Mouse (Mus musculus) midbrain, embryonic 15.5 days (tissue): ENCODE measurements around the gene Adamts9. TPM values are rescaled to one million over a fixed set of nuclear protein-coding genes. Genes with fewer than 3 reads are reported as not detected.

ENCODE experiments used
- ATAC-seq: fragments of 200-750 bp; cut with Nextera tagmentation; replicated peaks from 2 replicates; pipeline ENCODE4 v1.8.0; 2017; ENCODE audit warnings: moderate TSS enrichment
- H3K27ac ChIP-seq: fragments of 300-500 bp; sonication (generic); 2 replicates; pipeline ENCODE4 v1.5.1; 2015; ENCODE audit warnings: mild to moderate bottlenecking, inconsistent platforms
- H3K27me3 ChIP-seq: fragments of 300-500 bp; sonication (generic); replicated peaks from 2 replicates; pipeline ENCODE4 v1.6.1; 2015; ENCODE audit warnings: inconsistent platforms
- H3K36me3 ChIP-seq: fragments of 300-500 bp; sonication (generic); replicated peaks from 2 replicates; pipeline ENCODE4 v1.6.1; 2015; ENCODE audit warnings: inconsistent platforms
- H3K4me1 ChIP-seq: fragments of 300-500 bp; sonication (generic); 2 replicates; pipeline ENCODE4 v1.6.1; 2015; ENCODE audit warnings: inconsistent platforms
- H3K4me2 ChIP-seq: fragments of 300-500 bp; sonication (generic); 2 replicates; pipeline ENCODE4 v1.6.1; 2015; ENCODE audit warnings: inconsistent platforms, mild to moderate bottlenecking, moderate library complexity
- H3K4me3 ChIP-seq: fragments of 300-500 bp; sonication (generic); 2 replicates; pipeline ENCODE4 v1.5.1; 2015; ENCODE audit warnings: mild to moderate bottlenecking, inconsistent platforms
- H3K9ac ChIP-seq: fragments of 300-500 bp; sonication (generic); 2 replicates; pipeline ENCODE4 v1.6.1; 2015; ENCODE audit warnings: mild to moderate bottlenecking, inconsistent platforms
- H3K9me3 ChIP-seq: fragments of 300-500 bp; sonication (generic); 2 replicates; pipeline ENCODE4 v1.6.1; 2016; ENCODE audit warnings: inconsistent platforms
- WGBS: fragments of 180-500 bp; shearing (Covaris S2); methylation state at CpG from one replicate; pipeline ENCODE4 v1.1.7; 2015; ENCODE audit warnings: mixed read lengths; 5-methylcytosine and 5-hydroxymethylcytosine counted together
- polyA plus RNA-seq: library from polyadenylated mRNA; unstranded; fragments of >200 nt; fragmentation: Nextera tagmentation; extraction: Ambion mirVana; gene quantifications from 2 replicates; pipeline ENCODE4 v1.2.1, GENCODE M21; 2015

Adamts9 gene
- polyA plus RNA-seq: 1.3 and 1.6 TPM in 2 replicates

DNA sequence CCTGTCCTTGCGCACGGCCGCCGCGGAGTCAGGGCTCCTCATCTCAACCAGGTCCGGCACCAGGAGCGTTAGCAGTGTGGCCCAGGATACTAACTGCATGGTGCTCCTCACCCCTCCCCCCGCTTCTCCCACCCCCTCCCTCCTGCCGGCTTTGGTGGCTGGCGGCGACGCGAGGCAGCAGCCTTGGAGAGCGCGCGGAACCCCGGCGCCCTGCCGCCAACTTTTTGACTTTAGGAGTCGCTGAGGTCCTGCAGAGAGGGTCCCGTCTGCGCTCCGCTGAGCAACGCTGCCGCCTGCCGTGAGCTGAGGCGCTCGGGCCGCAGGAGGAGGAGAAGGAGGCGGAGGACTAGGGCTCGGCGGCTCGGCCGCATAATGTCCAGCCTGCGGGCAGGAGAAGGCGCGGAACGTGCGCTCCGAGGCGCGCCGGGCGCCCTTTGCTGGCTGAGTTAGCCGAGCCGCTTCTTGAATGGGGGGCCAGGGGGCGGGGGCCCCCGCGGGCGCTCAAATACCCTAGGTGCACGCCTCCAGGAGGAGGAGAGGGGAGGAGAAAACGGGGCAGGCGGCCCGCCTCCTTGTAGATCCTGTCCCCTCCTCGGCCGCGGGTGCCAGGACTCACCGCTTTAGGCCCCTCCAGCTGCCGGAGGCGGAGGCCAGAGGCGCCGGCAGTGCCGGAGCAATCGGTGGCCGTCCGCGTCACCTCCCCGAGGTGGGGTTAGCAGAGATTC lies at the start of gene Adamts9:
Gene Adamts9, minus strand, starts transcription at position 436 of the 725 bp plus-strand sequence.
- H3K9me3 ChIP-seq: no peaks in the 10 kb centered on the region
- H3K9ac ChIP-seq: peak within 1 kb of the TSS; percentile 41
- H3K4me3 ChIP-seq: peak within 1 kb of the TSS; percentile 54
- H3K27me3 ChIP-seq: peaks cover 65% of the 10 kb centered on the region
- H3K4me1 ChIP-seq: peaks cover 40% of the 10 kb centered on the region
- no peaks in the 10 kb centered on the region for H3K36me3 ChIP-seq
- peak within 1 kb of the TSS; percentile 99 for H3K4me2 ChIP-seq
- peak; percentile 61 for ATAC-seq
- H3K27ac ChIP-seq: no peak within 1 kb of the TSS
- WGBS: under 1% methylated on average over 65 of the region's 68 CpGs

DNA sequence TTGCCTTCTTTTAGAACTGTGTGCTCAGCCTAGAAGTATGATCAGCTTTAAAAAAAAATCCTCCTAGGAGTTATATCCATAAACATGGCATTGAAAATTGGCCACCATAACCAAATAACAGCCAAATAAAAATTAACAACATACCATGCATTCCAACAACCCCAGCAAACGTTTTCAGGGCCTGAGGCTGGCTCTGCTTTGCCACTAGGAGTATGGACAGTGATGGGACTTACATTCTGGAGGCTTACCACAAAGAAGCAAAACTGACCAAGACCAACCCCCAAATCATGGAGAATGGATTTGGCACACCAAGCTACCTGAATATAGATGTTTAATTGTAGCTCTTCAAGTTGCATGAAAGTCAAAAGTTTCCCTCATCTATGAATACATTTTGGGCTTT lies 48.3 kb upstream of the Adamts9 start:
- no peaks in the 10 kb centered on the region for H3K4me1 ChIP-seq
- no peak for ATAC-seq
- H3K4me3 ChIP-seq: no peak overlapping the region
- no peak overlapping the region for H3K27ac ChIP-seq
- no peak overlapping the region for H3K9ac ChIP-seq
- H3K9me3 ChIP-seq: no peaks in the 10 kb centered on the region
- H3K36me3 ChIP-seq: no peaks in the 10 kb centered on the region
- H3K27me3 ChIP-seq: no peaks in the 10 kb centered on the region
- WGBS: 35% methylated on average over 1 of the region's 1 CpGs
- H3K4me2 ChIP-seq: no peak overlapping the region

DNA sequence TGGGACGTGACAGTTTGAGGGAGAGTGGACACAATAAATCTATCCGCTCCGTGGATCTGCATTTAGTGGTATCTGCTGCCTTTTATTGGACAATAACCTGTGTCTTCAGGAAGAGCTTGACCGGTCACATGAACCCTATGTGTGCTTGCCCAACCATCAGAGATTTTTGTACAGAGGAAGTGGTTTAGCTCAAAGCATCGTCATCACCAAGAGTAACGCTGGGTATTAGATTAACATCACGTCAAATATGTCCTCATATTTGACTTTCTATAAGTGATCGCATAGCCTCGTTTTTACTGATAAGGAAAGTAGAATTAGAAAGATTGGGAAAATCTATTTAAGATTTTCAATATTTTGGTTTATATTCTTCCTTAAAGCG lies 45.3 kb upstream of the Adamts9 start:
- Histone ChIP-seq H3K9me3 (no peaks in the 10 kb centered on the region), H3K27me3 (no peaks in the 10 kb centered on the region), H3K4me3 (no peak overlapping the region), H3K4me1 (no peaks in the 10 kb centered on the region), H3K36me3 (no peaks in the 10 kb centered on the region), H3K4me2 (no peak overlapping the region), H3K9ac (no peak overlapping the region), H3K27ac (no peak overlapping the region)
- ATAC-seq: no peak
- WGBS: 90% methylated on average over 10 of the region's 10 CpGs

DNA sequence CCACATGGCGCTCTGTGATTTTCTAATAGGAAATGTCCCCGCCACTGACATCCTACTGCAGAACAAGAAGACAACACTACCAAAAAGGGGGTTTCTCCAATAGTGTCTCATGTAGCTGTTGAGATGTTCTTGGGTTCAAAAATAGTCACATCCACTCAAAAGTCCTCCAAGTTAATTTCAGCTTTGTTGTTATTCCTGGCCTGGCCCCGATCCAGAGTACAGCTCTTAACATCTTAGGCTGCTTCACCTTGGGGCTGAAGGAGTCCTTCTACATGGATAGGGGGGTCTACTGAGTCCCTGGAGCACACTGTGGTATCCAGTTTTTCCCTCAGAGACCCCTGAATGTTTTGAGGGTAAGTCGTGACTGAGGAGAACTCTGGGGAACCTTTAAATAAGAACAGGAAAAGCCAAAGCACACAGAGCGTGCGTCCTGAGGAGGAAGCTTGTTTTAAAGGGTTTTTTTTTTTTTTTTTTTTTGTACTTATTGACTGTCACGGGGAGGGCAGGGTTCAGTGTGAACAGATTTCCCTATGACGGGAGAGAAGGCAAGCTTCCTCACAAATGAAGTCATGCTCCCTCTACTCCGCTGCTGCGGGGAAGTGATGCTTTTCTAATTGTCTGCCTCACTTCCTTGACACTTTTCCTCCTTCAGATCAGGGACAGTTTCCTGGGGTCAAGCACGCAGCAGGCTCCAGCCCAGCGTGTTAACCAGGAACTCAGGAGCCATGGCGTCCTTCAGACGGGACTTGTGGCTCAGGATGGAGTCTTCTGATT lies 44.7 kb upstream of the Adamts9 start:
- Histone ChIP-seq H3K27me3 (no peaks in the 10 kb centered on the region), H3K9ac (no peak overlapping the region), H3K36me3 (no peaks in the 10 kb centered on the region), H3K4me1 (no peaks in the 10 kb centered on the region), H3K9me3 (no peaks in the 10 kb centered on the region), H3K27ac (no peak overlapping the region), H3K4me2 (no peak overlapping the region), H3K4me3 (no peak overlapping the region)
- WGBS: 84% methylated on average over 14 of the region's 14 CpGs
- no peak for ATAC-seq

DNA sequence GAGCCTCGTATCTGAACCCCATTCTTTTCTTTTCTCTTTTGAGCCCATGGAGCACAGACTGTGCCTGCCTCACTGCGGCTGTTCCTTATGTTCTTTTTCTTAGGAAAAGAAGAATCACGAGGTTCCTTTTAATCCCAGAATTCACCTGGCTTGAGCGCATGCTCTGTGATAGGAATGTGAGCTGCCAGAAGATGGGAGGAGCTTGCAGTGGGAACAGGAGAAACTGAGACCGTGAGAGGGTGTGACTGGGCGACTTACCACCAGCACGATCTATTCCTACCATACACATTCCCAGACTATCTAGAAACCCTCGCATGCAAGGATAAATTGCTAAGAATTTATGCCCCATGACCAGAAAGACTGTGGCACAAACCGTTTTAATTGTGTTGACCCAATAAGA lies 44.1 kb upstream of the Adamts9 start:
- Histone ChIP-seq H3K27ac (no peak overlapping the region), H3K27me3 (no peaks in the 10 kb centered on the region), H3K9me3 (no peaks in the 10 kb centered on the region), H3K36me3 (no peaks in the 10 kb centered on the region), H3K4me2 (no peak overlapping the region), H3K4me1 (no peaks in the 10 kb centered on the region), H3K4me3 (no peak overlapping the region), H3K9ac (no peak overlapping the region)
- no peak for ATAC-seq
- WGBS: 89% methylated on average over 9 of the region's 9 CpGs

DNA sequence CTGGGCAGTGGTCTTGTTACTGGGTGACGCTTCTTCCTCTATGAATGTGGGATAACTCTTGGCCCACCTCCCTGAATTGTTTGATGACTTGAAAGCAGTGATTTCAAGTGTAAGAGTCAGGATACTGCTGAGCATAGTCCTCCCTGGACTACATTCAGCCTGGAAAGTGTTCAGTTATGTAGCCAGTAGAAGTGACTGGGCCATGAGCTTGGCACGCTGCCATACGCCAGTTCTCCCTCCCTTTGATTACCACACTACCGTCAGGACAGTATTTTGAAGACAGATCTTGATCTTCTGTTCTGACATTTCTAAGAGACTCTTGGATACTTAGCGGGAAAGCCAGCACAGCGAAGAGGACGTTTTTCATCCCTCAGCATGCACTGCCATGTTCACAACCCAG lies 40.1 kb upstream of the Adamts9 start:
- Histone ChIP-seq H3K4me1 (no peaks in the 10 kb centered on the region), H3K36me3 (no peaks in the 10 kb centered on the region), H3K27ac (no peak overlapping the region), H3K27me3 (no peaks in the 10 kb centered on the region), H3K4me3 (no peak overlapping the region), H3K9ac (no peak overlapping the region), H3K4me2 (no peak overlapping the region), H3K9me3 (no peaks in the 10 kb centered on the region)
- 70% methylated on average over 7 of the region's 7 CpGs for WGBS
- no peak for ATAC-seq

DNA sequence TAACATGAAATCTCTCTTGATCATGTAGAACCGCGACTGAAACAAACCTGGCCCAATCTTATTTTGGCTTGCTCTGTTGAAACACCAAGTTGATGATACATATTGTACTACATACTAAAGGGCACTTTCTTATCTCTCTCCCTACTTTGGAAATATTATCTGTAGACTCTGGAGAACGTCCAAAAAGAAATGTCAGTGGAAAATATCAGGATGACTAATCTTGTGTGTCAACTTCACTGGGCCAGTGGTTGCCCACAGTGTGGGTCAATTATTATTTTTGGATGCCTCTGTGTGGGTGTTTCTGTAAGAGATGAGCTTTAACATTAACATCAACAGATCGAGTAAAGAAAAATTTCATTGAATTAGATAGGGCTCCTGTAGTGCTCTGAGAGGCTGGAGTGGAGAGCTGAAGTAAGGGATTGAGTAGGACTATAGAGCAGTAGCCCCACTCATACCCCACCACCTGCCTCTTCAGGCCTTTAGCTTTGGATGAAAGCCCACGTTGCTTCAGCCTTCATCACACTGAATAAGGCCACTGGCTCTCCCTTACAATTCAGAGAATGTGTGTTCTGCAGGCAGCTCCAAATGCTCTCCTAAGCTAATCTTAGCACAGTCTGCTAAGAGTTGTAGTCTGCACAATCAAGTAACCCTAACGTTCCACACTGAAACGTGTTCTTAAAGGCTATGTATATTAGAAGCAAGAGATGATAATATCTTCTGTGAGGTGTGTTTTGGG lies 38.3 kb upstream of the Adamts9 start:
- Histone ChIP-seq H3K4me3 (no peak overlapping the region), H3K27ac (no peak overlapping the region), H3K9ac (no peak overlapping the region), H3K4me2 (no peak overlapping the region), H3K27me3 (no peaks in the 10 kb centered on the region), H3K9me3 (no peaks in the 10 kb centered on the region), H3K4me1 (no peaks in the 10 kb centered on the region), H3K36me3 (no peaks in the 10 kb centered on the region)
- WGBS: 85% methylated on average over 7 of the region's 7 CpGs
- ATAC-seq: no peak

DNA sequence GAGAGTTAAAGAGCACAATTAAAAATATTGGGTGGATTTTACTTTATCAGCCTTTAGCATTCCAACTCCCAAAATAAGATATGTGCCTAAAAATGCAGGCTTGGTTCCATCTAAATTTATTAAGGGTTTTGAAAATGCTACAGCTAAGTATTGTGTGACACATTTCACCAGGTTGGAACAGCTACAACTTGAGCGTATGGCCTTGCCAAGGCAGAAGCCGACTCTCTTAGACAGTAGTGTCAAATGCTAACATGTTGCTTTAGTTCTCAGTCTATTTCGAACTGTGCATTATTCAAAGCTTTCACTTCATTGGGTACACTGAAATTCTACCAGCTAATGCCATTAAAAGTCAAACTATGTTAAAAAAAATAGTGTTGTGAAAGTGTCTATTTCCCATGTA lies 30.0 kb upstream of the Adamts9 start:
- no peaks in the 10 kb centered on the region for H3K4me1 ChIP-seq
- WGBS: 89% methylated on average over 3 of the region's 3 CpGs
- no peak overlapping the region for H3K27ac ChIP-seq
- no peak for ATAC-seq
- no peak overlapping the region for H3K9ac ChIP-seq
- no peaks in the 10 kb centered on the region for H3K9me3 ChIP-seq
- H3K4me3 ChIP-seq: no peak overlapping the region
- H3K36me3 ChIP-seq: no peaks in the 10 kb centered on the region
- H3K4me2 ChIP-seq: no peak overlapping the region
- no peaks in the 10 kb centered on the region for H3K27me3 ChIP-seq

DNA sequence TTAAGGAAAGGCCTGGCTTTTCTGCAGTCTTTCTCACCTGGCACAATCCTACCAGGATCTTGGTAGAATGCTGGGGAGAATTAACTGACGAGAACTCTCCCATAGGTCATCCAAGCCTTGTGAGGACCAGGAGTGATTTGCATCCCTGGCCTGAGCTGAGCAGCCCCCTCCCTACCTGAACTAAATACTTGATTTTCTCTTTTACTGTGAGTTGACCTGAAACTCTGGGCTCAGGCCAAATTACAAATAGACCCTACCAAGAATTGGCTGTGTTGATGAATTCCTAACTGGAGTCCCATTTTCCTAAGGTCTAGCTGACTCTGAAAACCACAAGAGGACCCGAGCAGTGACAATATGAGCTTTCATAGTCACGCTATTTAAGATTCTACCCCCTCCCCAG lies 25.4 kb upstream of the Adamts9 start:
- no peaks in the 10 kb centered on the region for H3K4me1 ChIP-seq
- H3K9me3 ChIP-seq: 0 out of 2 replicates have a peak, but pooled peaks cover 3% of the 10 kb centered on the region
- H3K4me2 ChIP-seq: no peak overlapping the region
- ATAC-seq: no peak
- H3K36me3 ChIP-seq: no peaks in the 10 kb centered on the region
- H3K27ac ChIP-seq: no peak overlapping the region
- WGBS: 61% methylated on average over 3 of the region's 3 CpGs
- H3K4me3 ChIP-seq: no peak overlapping the region
- H3K9ac ChIP-seq: no peak overlapping the region
- no peaks in the 10 kb centered on the region for H3K27me3 ChIP-seq

DNA sequence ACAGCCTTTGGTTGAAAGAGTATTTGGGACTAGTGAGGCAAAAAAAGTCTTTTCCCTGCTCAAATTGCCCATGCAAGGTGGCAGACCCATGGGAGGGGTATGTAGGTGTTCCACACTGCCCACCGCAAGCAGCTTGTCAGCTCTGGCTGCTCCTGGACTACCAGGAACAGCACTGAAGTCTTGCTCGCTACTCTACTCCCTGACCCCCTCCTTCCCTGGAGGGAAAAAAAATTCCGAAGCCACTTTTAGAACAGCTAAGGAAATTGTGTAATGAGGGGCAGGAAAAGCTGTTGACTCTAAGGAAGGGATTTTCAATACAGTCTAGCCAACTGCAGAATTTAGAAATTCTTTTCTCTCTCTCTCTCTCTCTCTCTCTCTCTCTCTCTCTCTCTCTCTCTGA lies 24.9 kb upstream of the Adamts9 start:
- no peaks in the 10 kb centered on the region for H3K27me3 ChIP-seq
- no peak overlapping the region for H3K4me3 ChIP-seq
- no peak overlapping the region for H3K27ac ChIP-seq
- H3K9me3 ChIP-seq: 0 out of 2 replicates have a peak, but pooled peaks cover 3% of the 10 kb centered on the region
- 86% methylated on average over 3 of the region's 3 CpGs for WGBS
- ATAC-seq: no peak
- H3K4me1 ChIP-seq: no peaks in the 10 kb centered on the region
- H3K36me3 ChIP-seq: no peaks in the 10 kb centered on the region
- no peak overlapping the region for H3K4me2 ChIP-seq
- no peak overlapping the region for H3K9ac ChIP-seq

DNA sequence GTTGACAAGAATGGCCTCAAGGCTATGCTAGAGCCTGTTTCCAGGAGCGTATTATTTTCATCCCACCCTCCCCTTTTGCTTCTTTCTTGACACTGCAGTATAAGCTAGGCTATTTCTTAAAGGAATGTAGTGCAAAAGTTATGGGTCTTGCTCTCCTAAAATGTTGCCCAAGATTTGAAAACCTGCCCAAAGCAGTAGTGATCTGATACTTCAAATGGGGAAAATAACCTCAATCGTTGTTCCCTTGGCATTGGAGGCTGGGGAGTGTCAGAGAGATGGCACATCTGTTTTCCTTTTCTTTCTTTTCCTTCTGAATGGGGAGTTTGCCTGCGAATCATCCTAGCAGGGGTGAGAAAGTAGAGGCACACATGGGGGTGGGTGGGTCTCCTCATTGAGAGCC lies 19.7 kb upstream of the Adamts9 start:
- ATAC-seq: no peak
- no peak overlapping the region for H3K9ac ChIP-seq
- H3K27me3 ChIP-seq: no peaks in the 10 kb centered on the region
- H3K27ac ChIP-seq: no peak overlapping the region
- 76% methylated on average over 3 of the region's 3 CpGs for WGBS
- H3K4me3 ChIP-seq: no peak overlapping the region
- H3K9me3 ChIP-seq: 0 out of 2 replicates have a peak, but pooled peaks cover 3% of the 10 kb centered on the region
- H3K4me1 ChIP-seq: no peaks in the 10 kb centered on the region
- no peaks in the 10 kb centered on the region for H3K36me3 ChIP-seq
- H3K4me2 ChIP-seq: no peak overlapping the region

DNA sequence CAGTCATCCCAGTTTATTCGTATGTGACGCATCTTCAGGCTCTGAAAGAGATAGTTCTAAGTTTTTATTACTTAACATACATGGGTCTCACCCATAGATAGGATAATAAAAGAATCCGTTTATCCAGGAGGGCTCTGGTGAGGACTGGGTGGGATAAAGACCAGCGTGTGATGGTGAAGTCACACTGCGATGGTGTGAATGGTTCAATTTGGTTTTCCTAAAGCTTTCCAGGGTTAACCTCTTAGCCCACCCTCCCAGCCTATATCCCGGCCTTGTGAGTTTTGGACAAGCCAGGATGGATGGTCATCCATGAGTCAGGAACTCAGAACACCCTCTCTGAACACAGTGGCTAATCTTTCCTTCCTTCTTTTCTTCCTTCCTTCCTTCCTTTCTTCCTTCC lies 17.7 kb upstream of the Adamts9 start:
- 0 out of 2 replicates have a peak, but pooled peaks cover 3% of the 10 kb centered on the region for H3K9me3 ChIP-seq
- H3K27me3 ChIP-seq: no peaks in the 10 kb centered on the region
- H3K27ac ChIP-seq: no peak overlapping the region
- no peak overlapping the region for H3K4me3 ChIP-seq
- no peaks in the 10 kb centered on the region for H3K4me1 ChIP-seq
- WGBS: 94% methylated on average over 6 of the region's 6 CpGs
- H3K9ac ChIP-seq: no peak overlapping the region
- no peaks in the 10 kb centered on the region for H3K36me3 ChIP-seq
- no peak for ATAC-seq
- no peak overlapping the region for H3K4me2 ChIP-seq
